ENCODE assay signal across 26 mouse cellular contexts in the genomic region with DNA sequence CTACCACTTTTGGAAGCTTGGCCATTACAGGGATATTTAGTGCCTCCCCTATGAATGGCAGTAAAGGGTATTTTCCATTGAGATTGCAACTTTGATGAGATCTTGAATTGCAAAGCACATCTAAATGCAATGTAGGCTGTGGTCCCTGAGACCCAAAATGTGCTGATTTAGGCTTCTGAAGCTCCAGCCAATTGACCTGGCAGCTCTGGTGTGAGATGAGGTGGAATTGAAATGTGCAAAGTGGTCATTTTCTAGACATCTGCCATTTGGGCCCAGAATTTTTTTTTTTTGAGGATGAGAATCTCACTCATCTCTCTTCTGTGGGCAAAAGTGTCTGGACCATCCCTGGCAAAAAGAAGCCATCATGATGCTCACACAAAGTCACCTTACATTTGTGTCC.
"Had no signal": no experiment of that assay in that cellular context is flagged by ENCODE, and none has a peak within 500 bp of the region (broad histone marks: within the 10 kb centered on the region; RNA-seq: fewer than 3 reads in every experiment).

No protein-coding gene starts in this region.

- H3K4me1 ChIP-seq: heart, embryonic 13.5 days; heart, embryonic 15.5 days; kidney, embryonic 15.5 days; liver, embryonic 12.5 days had no signal

- ATAC-seq: hindbrain, embryonic 16.5 days; intestine, embryonic 16.5 days; liver, embryonic 12.5 days had no signal

- H3K9me3 ChIP-seq: heart, embryonic 13.5 days; heart, embryonic 15.5 days; hindbrain, embryonic 13.5 days; kidney, embryonic 15.5 days; limb, embryonic 13.5 days; limb, embryonic 15.5 days; liver, embryonic 12.5 days had no signal

- H3K4me3 ChIP-seq: heart, adult 2 months; heart, embryonic 13.5 days; heart, embryonic 15.5 days; hindbrain, embryonic 13.5 days; kidney, embryonic 15.5 days; limb, embryonic 13.5 days; limb, embryonic 15.5 days; liver, embryonic 12.5 days had no signal

- H3K36me3 ChIP-seq: heart, embryonic 13.5 days; heart, embryonic 15.5 days; hindbrain, embryonic 13.5 days; kidney, embryonic 15.5 days; limb, embryonic 13.5 days; limb, embryonic 15.5 days; liver, embryonic 12.5 days had no signal

- H3K27me3 ChIP-seq: heart, embryonic 13.5 days; heart, embryonic 15.5 days; hindbrain, embryonic 13.5 days; kidney, embryonic 15.5 days; limb, embryonic 13.5 days; limb, embryonic 15.5 days; liver, embryonic 12.5 days had no signal

- H3K27ac ChIP-seq: heart, adult 2 months; heart, embryonic 13.5 days; heart, embryonic 15.5 days; hindbrain, embryonic 13.5 days; kidney, embryonic 15.5 days; kidney, postnatal 0 days; limb, embryonic 13.5 days; limb, embryonic 15.5 days; liver, embryonic 12.5 days; liver, embryonic 14.5 days had no signal

- H3K9ac ChIP-seq: heart, embryonic 13.5 days; heart, embryonic 15.5 days; hindbrain, embryonic 13.5 days; kidney, embryonic 15.5 days; limb, embryonic 13.5 days; limb, embryonic 15.5 days; liver, embryonic 12.5 days; liver, embryonic 14.5 days had no signal

- DNase-seq: gastrocnemius, postnatal 14 days; gastrocnemius, postnatal 36 days; heart, adult 11 months; heart, adult 2 months; heart, postnatal 14 days; heart, postnatal 36 days; kidney, adult 11 months; kidney, adult 2 months; kidney, adult 9 months; kidney, postnatal 14 days; kidney, postnatal 36 days; layer of hippocampus, adult 9-11 months; layer of hippocampus, postnatal 36 days; lung, adult 18-20 months had no signal

- H3K4me2 ChIP-seq: heart, embryonic 11.5 days; heart, embryonic 13.5 days; heart, embryonic 15.5 days; hindbrain, embryonic 13.5 days; kidney, embryonic 15.5 days; limb, embryonic 13.5 days; limb, embryonic 15.5 days; liver, embryonic 12.5 days had no signal
